26 mouse cellular contexts compared by ENCODE assay signal in genomic region chr5:131679523-131679922, GRCm38 (mm10).
A peak's percentile ranks its signal among the peaks of the same experiment; 100 is the strongest.
DNase-seq lines count a peak whose midpoint lies in the region; ATAC-seq and TF ChIP-seq lines count a peak whose summit lies in the region.
"Had no signal": no experiment of that assay in that cellular context is flagged by ENCODE, and none has a peak within 500 bp of the region (broad histone marks: within the 10 kb centered on the region; RNA-seq: fewer than 3 reads in every experiment).

No protein-coding gene starts in this region.

- TF ChIP-seq CTCF in midbrain, postnatal 0 days (IDR thresholded peaks at IDR 0.05) = no peak
- no peak for TF ChIP-seq CTCF in intestine, postnatal 0 days (IDR thresholded peaks at IDR 0.05; ENCODE audit: low read depth)

- H3K9me3 ChIP-seq in hindbrain, embryonic 10.5 days = peaks cover 5% of the 10 kb centered on the region
- peaks cover 4% of the 10 kb centered on the region; the same call in 1 of the 2 replicates for H3K9me3 ChIP-seq in hindbrain, embryonic 16.5 days (ENCODE audit: control insufficient read depth, low read length)
- H3K9me3 ChIP-seq in midbrain, embryonic 10.5 days (replicated peaks) = peaks cover 5% of the 10 kb centered on the region
- H3K9me3 ChIP-seq in midbrain, postnatal 0 days (ENCODE audit: low read length) = no peaks in the 10 kb centered on the region; the same call in 1 of the 2 replicates
- H3K9me3 ChIP-seq in intestine, postnatal 0 days (ENCODE audit: control insufficient read depth) = no peaks in the 10 kb centered on the region
- H3K9me3 ChIP-seq: heart, embryonic 13.5 days; liver, embryonic 15.5 days had no signal

- no peak for DNase-seq in hindbrain, embryonic 10.5 days (ENCODE audit: low spot score)
- DNase-seq in midbrain, embryonic 10.5 days (ENCODE audit: low spot score) = no peak
- no peak for DNase-seq in midbrain, postnatal 0 days (ENCODE audit: low spot score)
- DNase-seq in R1 (ENCODE audit: low read depth, low spot score) = peak; percentile 16
- DNase-seq in urinary bladder, postnatal 4 days (ENCODE audit: low spot score in 2 of 2) = no peak
- DNase-seq: adrenal gland, postnatal 25 days; cerebellum, adult 18-20 months; cerebellum, postnatal 10 days; heart, postnatal 10 days; kidney, adult 9 months; kidney, postnatal 10 days; lung, embryonic 14.5 days; lung, postnatal 14 days; spleen, adult 18-20 months; thymus, adult 18-20 months; thymus, postnatal 25 days had no signal

- ATAC-seq in hindbrain, embryonic 16.5 days = no peak
- no peak for ATAC-seq in midbrain, postnatal 0 days (ENCODE audit: low FRiP score)
- ATAC-seq in intestine, postnatal 0 days = peak; percentile 53
- ATAC-seq: CD4-positive, CD25-positive, alpha-beta regulatory T cell, adult 4 months had no signal

- 83% methylated on average over 1 of the region's 1 CpGs for WGBS in hindbrain, embryonic 10.5 days
- WGBS in hindbrain, embryonic 16.5 days = 91% methylated on average over 1 of the region's 1 CpGs
- 96% methylated on average over 1 of the region's 1 CpGs for WGBS in midbrain, embryonic 10.5 days
- 100% methylated on average over 1 of the region's 1 CpGs for WGBS in midbrain, postnatal 0 days
- WGBS in intestine, postnatal 0 days = 71% methylated on average over 1 of the region's 1 CpGs

- peaks cover 21% of the 10 kb centered on the region for H3K4me1 ChIP-seq in hindbrain, embryonic 10.5 days (replicated peaks)
- peaks cover 12% of the 10 kb centered on the region for H3K4me1 ChIP-seq in hindbrain, embryonic 16.5 days (ENCODE audit: control insufficient read depth, insufficient read depth, low read depth, low read length)
- H3K4me1 ChIP-seq in midbrain, embryonic 10.5 days = peaks cover 27% of the 10 kb centered on the region
- H3K4me1 ChIP-seq in midbrain, postnatal 0 days (ENCODE audit: insufficient read depth, low read length) = no peaks in the 10 kb centered on the region
- H3K4me1 ChIP-seq in intestine, postnatal 0 days (replicated peaks; ENCODE audit: control insufficient read depth, insufficient read depth, low read length) = no peaks in the 10 kb centered on the region
- H3K4me1 ChIP-seq: liver, embryonic 15.5 days had no signal

- no peak overlapping the region for H3K9ac ChIP-seq in hindbrain, embryonic 16.5 days (ENCODE audit: low read depth, low read length)
- no peak overlapping the region for H3K9ac ChIP-seq in midbrain, postnatal 0 days (replicated peaks; ENCODE audit: low read length, poor library complexity, severe bottlenecking)
- H3K9ac ChIP-seq in intestine, postnatal 0 days (ENCODE audit: low read depth, low read length) = no peak overlapping the region
- H3K9ac ChIP-seq: embryonic facial prominence, embryonic 13.5 days; heart, embryonic 13.5 days; limb, embryonic 12.5 days; liver, embryonic 15.5 days; lung, embryonic 14.5 days had no signal

- H3K27me3 ChIP-seq in hindbrain, embryonic 10.5 days (ENCODE audit: insufficient read depth, poor library complexity, severe bottlenecking) = no peaks in the 10 kb centered on the region
- H3K27me3 ChIP-seq in hindbrain, embryonic 16.5 days (replicated peaks; ENCODE audit: control insufficient read depth, insufficient read depth, low read length) = no peaks in the 10 kb centered on the region
- H3K27me3 ChIP-seq in midbrain, embryonic 10.5 days (ENCODE audit: low read depth, poor library complexity, severe bottlenecking) = 0 out of 2 replicates have a peak, but pooled peaks cover 9% of the 10 kb centered on the region
- no peaks in the 10 kb centered on the region for H3K27me3 ChIP-seq in midbrain, postnatal 0 days (ENCODE audit: insufficient read depth, low read length)
- H3K27me3 ChIP-seq in intestine, postnatal 0 days (replicated peaks; ENCODE audit: control insufficient read depth, insufficient read depth, low read length) = no peaks in the 10 kb centered on the region
- H3K27me3 ChIP-seq: embryonic facial prominence, embryonic 13.5 days; heart, embryonic 13.5 days; limb, embryonic 12.5 days; liver, embryonic 15.5 days had no signal

- no peak overlapping the region for H3K4me3 ChIP-seq in hindbrain, embryonic 10.5 days
- no peak overlapping the region for H3K4me3 ChIP-seq in hindbrain, embryonic 16.5 days (ENCODE audit: low read length)
- no peak overlapping the region for H3K4me3 ChIP-seq in midbrain, embryonic 10.5 days
- no peak overlapping the region for H3K4me3 ChIP-seq in midbrain, postnatal 0 days (ENCODE audit: low read depth, low read length)
- no peak overlapping the region for H3K4me3 ChIP-seq in intestine, postnatal 0 days (ENCODE audit: low read depth, low read length)
- H3K4me3 ChIP-seq: embryonic facial prominence, embryonic 13.5 days; forebrain, embryonic 10.5 days; heart, embryonic 13.5 days; left cerebral cortex, adult 2 months; limb, embryonic 12.5 days; liver, embryonic 15.5 days; myocyte had no signal

- peak overlapping the region; percentile 71; the same call in 1 of the 2 replicates for H3K27ac ChIP-seq in hindbrain, embryonic 10.5 days
- no peak overlapping the region for H3K27ac ChIP-seq in hindbrain, embryonic 16.5 days (ENCODE audit: low read depth, low read length)
- peak overlapping the region; percentile 46; the same call in 1 of the 2 replicates for H3K27ac ChIP-seq in midbrain, embryonic 10.5 days (replicated peaks)
- no peak overlapping the region for H3K27ac ChIP-seq in midbrain, postnatal 0 days (ENCODE audit: low read depth, low read length)
- no peak overlapping the region for H3K27ac ChIP-seq in intestine, postnatal 0 days (ENCODE audit: low read depth, low read length)
- H3K27ac ChIP-seq: embryonic facial prominence, embryonic 13.5 days; heart, embryonic 13.5 days; limb, embryonic 12.5 days; liver, embryonic 15.5 days had no signal

- H3K36me3 ChIP-seq in hindbrain, embryonic 10.5 days = 0 out of 2 replicates have a peak, but pooled peaks cover 5% of the 10 kb centered on the region
- 0 out of 2 replicates have a peak, but pooled peaks cover 3% of the 10 kb centered on the region for H3K36me3 ChIP-seq in hindbrain, embryonic 16.5 days (ENCODE audit: control insufficient read depth, insufficient read depth, low read length)
- H3K36me3 ChIP-seq in midbrain, embryonic 10.5 days = no peaks in the 10 kb centered on the region
- no peaks in the 10 kb centered on the region for H3K36me3 ChIP-seq in midbrain, postnatal 0 days (ENCODE audit: insufficient read depth, low read length)
- no peaks in the 10 kb centered on the region for H3K36me3 ChIP-seq in intestine, postnatal 0 days (ENCODE audit: control insufficient read depth, insufficient read depth)
- H3K36me3 ChIP-seq: heart, embryonic 13.5 days; liver, embryonic 15.5 days had no signal

- no peak overlapping the region for H3K4me2 ChIP-seq in hindbrain, embryonic 16.5 days (ENCODE audit: low read length)
- no peak overlapping the region for H3K4me2 ChIP-seq in midbrain, postnatal 0 days (ENCODE audit: low read depth, low read length, poor library complexity, severe bottlenecking)
- H3K4me2 ChIP-seq in intestine, postnatal 0 days (replicated peaks; ENCODE audit: low read depth) = no peak overlapping the region
- H3K4me2 ChIP-seq: embryonic facial prominence, embryonic 13.5 days; heart, embryonic 13.5 days; limb, embryonic 12.5 days; liver, embryonic 15.5 days; lung, embryonic 14.5 days had no signal

Comparison
In these comparisons a context has a peak if more than half of its experiments do, and no peak if none do; other contexts are left out.
1. H3K27ac ChIP-seq: peak in hindbrain, embryonic 10.5 days (single experiment) and midbrain, embryonic 10.5 days (single experiment); none in hindbrain, embryonic 16.5 days (single experiment), midbrain, postnatal 0 days (single experiment) and intestine, postnatal 0 days (single experiment).